Mouse (Mus musculus) bone marrow macrophage, adult 2 months (primary cell): Measurements from ENCODE around the gene Gse1.

ENCODE experiments used
- CTCF ChIP-seq: IDR thresholded peaks from 2 replicates; pipeline ENCODE4 v1.5.1; 2012; ENCODE audit warnings: low read depth, mild to moderate bottlenecking, low read length, moderate library complexity
- POLR2A ChIP-seq: IDR thresholded peaks from 2 replicates; pipeline ENCODE4 v1.6.1; 2012; ENCODE audit warnings: mild to moderate bottlenecking, low read depth, low read length, borderline replicate concordance

DNA sequence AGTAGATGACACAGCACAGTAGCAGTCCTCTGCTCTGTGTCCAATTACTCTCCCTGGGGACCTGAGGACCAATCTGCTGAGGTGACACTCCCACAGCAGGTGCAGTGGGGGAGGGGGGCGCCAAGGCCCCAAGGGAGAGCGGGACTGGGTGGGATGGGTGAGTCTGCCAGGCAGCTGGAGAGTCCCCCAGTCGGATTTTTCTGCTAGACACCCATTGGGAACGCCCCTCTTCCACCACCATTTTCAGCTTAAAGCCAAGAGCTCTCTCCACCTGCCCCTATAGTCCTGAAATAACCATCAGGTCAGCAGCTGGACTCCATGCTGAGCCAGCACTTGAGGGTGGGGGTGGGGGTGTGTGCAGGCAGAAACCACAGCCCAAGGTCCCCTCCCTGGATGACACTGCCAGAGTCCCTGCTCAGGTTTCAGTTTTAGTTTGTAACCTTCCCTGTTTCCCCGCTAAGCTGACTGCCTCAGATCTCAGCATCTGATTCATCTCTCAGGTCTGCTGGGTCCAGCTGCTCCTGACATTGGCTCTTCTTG is 208.3 kb downstream of the Gse1 start:
- TF ChIP-seq CTCF (no peak), POLR2A (no peak)
